ENCODE assay signal across 10 mouse cellular contexts in the genomic region with DNA sequence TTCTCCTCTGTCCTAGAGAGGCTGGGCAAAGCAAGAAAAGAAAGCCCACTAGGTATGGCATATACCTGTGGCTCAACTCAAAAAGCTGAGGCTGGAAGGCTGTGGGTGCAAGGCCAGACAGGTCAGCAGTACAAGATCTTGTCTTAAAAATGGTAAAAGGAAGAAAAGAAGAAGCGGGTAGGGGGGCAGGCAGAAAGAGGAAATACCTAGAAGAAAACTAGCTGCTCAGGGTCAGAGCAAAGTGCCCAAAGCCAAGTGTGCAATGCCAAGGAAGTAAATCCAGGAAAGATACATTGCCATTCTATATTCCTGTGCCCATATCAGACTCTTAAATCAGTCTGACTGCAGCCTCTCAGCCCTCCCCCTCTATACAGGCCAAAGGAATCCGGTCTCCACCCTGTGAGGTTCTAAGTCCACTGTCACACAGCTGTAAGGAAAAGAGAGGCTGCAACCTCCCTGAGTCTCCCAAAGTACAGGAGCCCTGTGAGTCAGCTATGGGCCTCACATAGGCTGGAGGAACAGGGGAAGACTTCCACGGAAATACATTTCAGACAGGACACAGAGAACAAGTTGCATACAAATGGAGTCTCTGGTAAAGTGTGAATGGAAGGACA. TPM values are rescaled to one million over a fixed set of nuclear protein-coding genes. Genes with fewer than 3 reads are reported as not detected.
A peak's percentile ranks its signal among the peaks of the same experiment; 100 is the strongest.
DNase-seq lines count a peak whose midpoint lies in the region; ATAC-seq and TF ChIP-seq lines count a peak whose summit lies in the region.
"Had no signal": no experiment of that assay in that cellular context is flagged by ENCODE, and none has a peak within 500 bp of the region (broad histone marks: within the 10 kb centered on the region; RNA-seq: fewer than 3 reads in every experiment).

No protein-coding gene starts in this region.

- H3K4me2 ChIP-seq in lung, embryonic 16.5 days (ENCODE audit: low read depth, low read length): no peak overlapping the region
- H3K4me2 ChIP-seq in limb, embryonic 12.5 days: no peak overlapping the region
- no peak overlapping the region for H3K4me2 ChIP-seq in stomach, postnatal 0 days (replicated peaks; ENCODE audit: low read depth)
- H3K4me2 ChIP-seq: forebrain, embryonic 15.5 days; hindbrain, embryonic 13.5 days had no signal

- no peak overlapping the region for H3K9ac ChIP-seq in lung, embryonic 16.5 days (ENCODE audit: low read length)
- no peak overlapping the region for H3K9ac ChIP-seq in limb, embryonic 12.5 days (replicated peaks)
- H3K9ac ChIP-seq in stomach, postnatal 0 days (ENCODE audit: low read length): no peak overlapping the region
- H3K9ac ChIP-seq: forebrain, embryonic 15.5 days; hindbrain, embryonic 13.5 days had no signal

- peaks cover 31% of the 10 kb centered on the region for H3K4me1 ChIP-seq in lung, embryonic 16.5 days (replicated peaks; ENCODE audit: control insufficient read depth, insufficient read depth, low read length)
- H3K4me1 ChIP-seq in limb, embryonic 12.5 days (replicated peaks): peaks cover 27% of the 10 kb centered on the region
- peaks cover 11% of the 10 kb centered on the region; the same call in 1 of the 2 replicates for H3K4me1 ChIP-seq in stomach, postnatal 0 days (replicated peaks; ENCODE audit: control insufficient read depth, insufficient read depth)

- peak; percentile 45 for DNase-seq in heart, adult 11 months
- no peak for DNase-seq in heart, postnatal 14 days
- no peak for DNase-seq in lung, postnatal 4 days
- peak; percentile 31 for DNase-seq in stomach, postnatal 0 days (ENCODE audit: low spot score)
- no peak for DNase-seq in embryo, embryonic 11 days
- no peak for DNase-seq in layer of hippocampus, postnatal 10 days (ENCODE audit: low spot score in 2 of 2)

- no peak for ATAC-seq in lung, embryonic 16.5 days (ENCODE audit: low read depth)
- no peak for ATAC-seq in limb, embryonic 12.5 days (ENCODE audit: insufficient number of reproducible peaks, insufficient read depth, low FRiP score, low TSS enrichment, low read depth)
- peak; percentile 88 for ATAC-seq in stomach, postnatal 0 days (ENCODE audit: low FRiP score, low TSS enrichment)
- ATAC-seq: forebrain, embryonic 15.5 days had no signal

- no peaks in the 10 kb centered on the region for H3K9me3 ChIP-seq in lung, embryonic 16.5 days (ENCODE audit: control insufficient read depth, low read length)
- no peaks in the 10 kb centered on the region for H3K9me3 ChIP-seq in limb, embryonic 12.5 days
- H3K9me3 ChIP-seq in stomach, postnatal 0 days (ENCODE audit: control insufficient read depth, low read length): no peaks in the 10 kb centered on the region
- H3K9me3 ChIP-seq: forebrain, embryonic 15.5 days; hindbrain, embryonic 13.5 days had no signal

- TF ChIP-seq EP300 in stomach, postnatal 0 days (optimal IDR thresholded peaks at IDR 0.05): no peak

- no peak overlapping the region for H3K4me3 ChIP-seq in lung, embryonic 16.5 days (ENCODE audit: low read length)
- no peak overlapping the region for H3K4me3 ChIP-seq in limb, embryonic 12.5 days (replicated peaks)
- no peak overlapping the region for H3K4me3 ChIP-seq in stomach, postnatal 0 days (ENCODE audit: low read depth, low read length)
- H3K4me3 ChIP-seq: forebrain, embryonic 15.5 days; hindbrain, embryonic 13.5 days had no signal

- 50% methylated on average over 3 of the region's 3 CpGs for WGBS in lung, embryonic 16.5 days
- WGBS in limb, embryonic 12.5 days: 62% methylated on average over 3 of the region's 3 CpGs
- 41% methylated on average over 3 of the region's 3 CpGs for WGBS in stomach, postnatal 0 days

- H3K36me3 ChIP-seq in lung, embryonic 16.5 days (ENCODE audit: control insufficient read depth, insufficient read depth, low read length): peaks cover 4% of the 10 kb centered on the region
- H3K36me3 ChIP-seq in limb, embryonic 12.5 days: no peaks in the 10 kb centered on the region
- no peaks in the 10 kb centered on the region for H3K36me3 ChIP-seq in stomach, postnatal 0 days (ENCODE audit: control insufficient read depth, insufficient read depth, low read length)
- H3K36me3 ChIP-seq: forebrain, embryonic 15.5 days had no signal

- H3K27ac ChIP-seq in lung, embryonic 16.5 days (ENCODE audit: low read length): peak overlapping the region; percentile 91
- peak overlapping the region; percentile 78; the same call in 1 of the 2 replicates for H3K27ac ChIP-seq in limb, embryonic 12.5 days
- H3K27ac ChIP-seq in stomach, postnatal 0 days (replicated peaks): peak overlapping the region; percentile 76
- H3K27ac ChIP-seq: forebrain, embryonic 15.5 days; hindbrain, embryonic 13.5 days had no signal

- no peak for TF ChIP-seq CTCF in stomach, postnatal 0 days (IDR thresholded peaks at IDR 0.05; ENCODE audit: low read depth)

- intact Hi-C loops in heart, postnatal 14 days (cut with DNase I): no loop called here

- H3K27me3 ChIP-seq in lung, embryonic 16.5 days (ENCODE audit: control insufficient read depth, insufficient read depth, low read depth, low read length): no peaks in the 10 kb centered on the region
- H3K27me3 ChIP-seq in limb, embryonic 12.5 days: no peaks in the 10 kb centered on the region
- no peaks in the 10 kb centered on the region for H3K27me3 ChIP-seq in stomach, postnatal 0 days (ENCODE audit: control insufficient read depth, insufficient read depth, low read length)
- H3K27me3 ChIP-seq: forebrain, embryonic 15.5 days; hindbrain, embryonic 13.5 days had no signal

RNA-seq across cellular contexts. Expression of a gene that starts 21.9 kb away (rescaled TPM):
- total RNA-seq in heart, postnatal 14 days (2021): 10 to 100 TPM; 15.0 to 18.2 TPM
- polyA plus RNA-seq in lung, embryonic 16.5 days (2015; fragmentation: Nextera tagmentation; extraction: Ambion mirVana): 40.3 and 41.7 TPM in 2 replicates
- polyA plus RNA-seq in limb, embryonic 12.5 days (2016; fragmentation: Nextera tagmentation; extraction: Ambion mirVana): 12.4 and 14.7 TPM in 2 replicates
- 36.5 and 37.1 TPM in 2 replicates for polyA plus RNA-seq in stomach, postnatal 0 days (2015; fragmentation: Nextera tagmentation; extraction: Ambion mirVana)
- 10 to 100 TPM; 18.3 to 19.3 TPM for total RNA-seq in layer of hippocampus, postnatal 10 days (2021)

RNA-seq across cellular contexts. Expression of a gene that starts 28.3 kb away (rescaled TPM):
- 10 to 100 TPM; 23.1 to 25.0 TPM for total RNA-seq in heart, postnatal 14 days (2021)
- 27.2 and 29.3 TPM in 2 replicates for polyA plus RNA-seq in lung, embryonic 16.5 days (2015; fragmentation: Nextera tagmentation; extraction: Ambion mirVana)
- 43.1 and 45.9 TPM in 2 replicates for polyA plus RNA-seq in limb, embryonic 12.5 days (2016; fragmentation: Nextera tagmentation; extraction: Ambion mirVana)
- polyA plus RNA-seq in stomach, postnatal 0 days (2015; fragmentation: Nextera tagmentation; extraction: Ambion mirVana): 23.6 and 28.4 TPM in 2 replicates
- total RNA-seq in layer of hippocampus, postnatal 10 days (2021): 10 to 100 TPM; 23.1 to 26.6 TPM

RNA-seq across cellular contexts. Expression of a gene that starts 28.4 kb away (rescaled TPM):
- 1 to 10 TPM; 5.6 to 6.3 TPM for total RNA-seq in heart, postnatal 14 days (2021)
- 20.5 and 22.4 TPM in 2 replicates for polyA plus RNA-seq in lung, embryonic 16.5 days (2015; fragmentation: Nextera tagmentation; extraction: Ambion mirVana)
- polyA plus RNA-seq in limb, embryonic 12.5 days (2016; fragmentation: Nextera tagmentation; extraction: Ambion mirVana): 39.1 and 43.5 TPM in 2 replicates
- 2.7 and 3.4 TPM in 2 replicates for polyA plus RNA-seq in stomach, postnatal 0 days (2015; fragmentation: Nextera tagmentation; extraction: Ambion mirVana)
- total RNA-seq in layer of hippocampus, postnatal 10 days (2021): 1 to 10 TPM; 9.3 to 9.8 TPM

Comparison
In these comparisons a context has a peak if more than half of its experiments do, and no peak if none do; other contexts are left out.
1. DNase-seq: peak in heart, adult 11 months (single experiment) and stomach, postnatal 0 days (single experiment); none in heart, postnatal 14 days (0 of 2), lung, postnatal 4 days (0 of 2), embryo, embryonic 11 days (single experiment) and layer of hippocampus, postnatal 10 days (0 of 2).
2. Peak in every context shown above with its lines, with median percentiles within 50 percentile points of each other: H3K27ac ChIP-seq.